Mouse (Mus musculus) Patski (cell line): ENCODE results near the gene Scn5a. TPM values are rescaled to one million over a fixed set of nuclear protein-coding genes. Genes with fewer than 3 reads are reported as not detected.

Experiments
- ATAC-seq: fragments of 100-300 bp; one replicate; pipeline ENCODE4 v1.8.0; 2021
- CTCF ChIA-PET: fragments of 350-600 bp; sonication (Branson Sonifier 250); formaldehyde crosslinking; loops from one replicate; lab custom pipeline; 2022; ENCODE audit warnings: inconsistent platforms; lab: Charles Lee
- POLR2A ChIA-PET: fragments of 350-600 bp; sonication (Branson Sonifier 250); formaldehyde crosslinking; loops from one replicate; lab custom pipeline; 2022; ENCODE audit warnings: antibody characterized with exemption, inconsistent platforms; lab: Charles Lee
- DNase-seq: peaks from one replicate; pipeline ENCODE4 v3.0.0-alpha.2; 2011; ENCODE audit warnings: low read depth, low spot score
- H3K27me3 ChIP-seq: fragments of 371-371 bp; one replicate; pipeline ENCODE4 v1.5.1; 2021
- CTCF ChIP-seq: fragments of 100-300 bp; IDR thresholded peaks from one replicate; pipeline ENCODE4 v1.5.1; 2021
- in situ Hi-C: fragments of 300-500 bp; cut with MboI; formaldehyde crosslinking; loops from 3 replicates; pipeline ENCODE4 v1.11.1; 2018; ENCODE audit warnings: low pct_unique_long_range_greater_than_20kb, mixed read lengths
- polyA plus RNA-seq: library from polyadenylated mRNA; unstranded; gene quantifications from one replicate; pipeline ENCODE4 v1.2.3, GENCODE M21; 2021

Gene Scn5a
- polyA plus RNA-seq, 1 experiment from 2014 or later = 11.9 TPM

DNA sequence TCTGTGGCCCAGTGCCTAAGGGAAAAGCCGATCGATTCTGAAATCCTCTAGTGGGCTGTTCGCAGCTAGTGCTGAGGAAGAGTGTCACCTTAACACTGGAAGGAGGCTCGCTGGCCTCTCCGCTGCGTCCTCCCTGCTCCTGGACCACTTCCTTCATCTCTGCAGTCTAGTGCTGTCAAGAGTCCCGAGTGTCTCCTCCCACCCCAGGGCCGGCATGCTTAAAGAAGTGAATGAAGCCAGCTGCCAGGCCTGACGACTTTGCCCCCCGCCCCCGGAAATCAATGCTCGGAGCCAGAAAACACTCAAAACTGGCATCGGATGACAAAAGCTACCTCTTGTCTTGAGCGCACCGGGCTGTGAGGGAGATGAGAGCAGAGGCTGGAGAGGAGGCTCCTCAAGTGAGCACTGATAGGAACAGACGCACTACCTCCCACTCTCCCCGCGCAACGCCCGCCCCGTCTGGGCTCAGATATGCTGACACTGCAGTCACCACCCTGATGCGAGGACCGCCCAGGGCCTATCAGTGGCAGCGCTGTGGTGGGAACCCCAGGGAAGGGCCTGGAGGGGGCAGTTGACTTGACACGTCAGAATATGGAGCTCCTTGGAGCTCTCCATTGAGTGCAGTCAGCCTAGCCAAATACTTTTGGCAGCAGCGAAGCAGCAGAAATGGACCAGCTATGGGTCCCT is 10.1 kb upstream of the Scn5a start:
- peaks cover 12% of the 10 kb centered on the region for H3K27me3 ChIP-seq
- ChIA-PET CTCF (no interaction called here), POLR2A (interaction anchor here (0.6 kb wide), 1 partner anchor 181 kb away, joined by 4 read pairs; no protein-coding TSS in a partner anchor)
- TF ChIP-seq CTCF = no peak
- ATAC-seq (no peak), DNase-seq (no peak)
- in situ Hi-C loops = no loop called here

DNA sequence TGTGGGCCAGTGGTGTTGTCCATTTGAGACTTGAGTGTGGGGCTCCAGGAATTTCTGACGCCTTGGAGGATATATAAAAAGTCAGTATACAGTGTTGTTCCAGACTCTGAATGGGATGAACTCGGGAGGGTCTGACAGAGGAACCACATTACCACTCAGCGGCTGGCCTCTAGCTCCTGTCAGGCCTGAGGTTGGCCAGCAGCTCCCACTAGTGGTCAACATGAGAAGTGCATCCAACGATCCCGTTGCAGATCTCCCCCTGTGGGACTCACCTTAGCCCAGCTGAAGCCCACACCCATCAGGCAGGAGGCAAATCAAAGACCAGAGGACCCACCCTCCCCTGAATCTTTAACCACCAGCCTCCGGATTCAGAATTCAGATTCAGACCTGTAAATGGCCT is 1.9 kb upstream of the Scn5a start:
- ATAC-seq (no peak), DNase-seq (no peak)
- in situ Hi-C loops = loop anchor here (5.0 kb wide), 1 partner anchor 118 kb away; no protein-coding TSS in a partner anchor
- peaks cover 8% of the 10 kb centered on the region for H3K27me3 ChIP-seq
- TF ChIP-seq CTCF = no peak
- ChIA-PET CTCF (interaction anchor here (0.8 to 2.4 kb wide), 7 partner anchors 10 to 120 kb away, joined by 3 to 14 read pairs (median 6); no protein-coding TSS in a partner anchor), POLR2A (interaction anchor here (1.0 kb wide), 1 partner anchor 120 kb away, joined by 3 read pairs; no protein-coding TSS in a partner anchor)

DNA sequence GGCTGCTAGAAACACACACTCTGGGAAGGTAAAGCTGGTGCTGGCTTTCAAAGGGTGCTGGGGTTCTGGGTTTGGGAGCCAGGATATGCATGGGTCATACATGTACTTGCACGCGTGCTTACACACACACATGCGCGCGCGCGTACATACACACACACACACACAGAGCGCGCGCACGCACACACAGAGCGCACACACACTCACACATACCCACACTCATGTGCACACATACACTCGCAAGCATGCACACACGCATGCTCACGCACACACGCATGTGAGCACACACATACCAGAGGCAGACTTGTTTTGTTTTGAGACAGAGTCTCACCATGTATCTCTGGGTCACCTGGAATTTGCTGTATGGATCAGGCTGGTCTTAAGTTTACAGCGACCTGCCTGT is 1.4 kb upstream of the Scn5a start:
- ATAC-seq (no peak), DNase-seq (no peak)
- ChIA-PET CTCF (interaction anchor here (0.8 to 2.4 kb wide), 7 partner anchors 10 to 120 kb away, joined by 3 to 14 read pairs (median 6); no protein-coding TSS in a partner anchor), POLR2A (interaction anchor here (1.0 kb wide), 1 partner anchor 119 kb away, joined by 3 read pairs; no protein-coding TSS in a partner anchor)
- TF ChIP-seq CTCF = no peak
- in situ Hi-C loops = loop anchor here (5.0 kb wide), 1 partner anchor 118 kb away; no protein-coding TSS in a partner anchor
- peaks cover 6% of the 10 kb centered on the region for H3K27me3 ChIP-seq

DNA sequence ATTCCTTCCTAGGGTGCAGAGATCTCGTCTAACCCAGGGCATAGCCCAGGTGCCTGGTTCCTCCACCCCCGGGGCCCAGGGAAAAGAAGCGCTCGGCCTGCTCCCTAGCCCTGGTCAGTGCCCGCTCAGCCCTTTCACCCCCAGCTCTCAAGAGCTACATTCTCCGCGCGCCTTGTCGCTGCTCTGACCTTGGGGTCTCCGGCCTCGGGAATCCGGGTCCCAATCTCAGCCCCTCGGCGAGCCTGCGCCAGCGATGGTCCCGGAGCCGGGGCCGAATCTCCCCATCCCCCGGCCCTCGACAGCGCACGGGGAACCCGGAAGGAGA is 543 bp downstream of the Scn5a start:
- no peak for TF ChIP-seq CTCF
- in situ Hi-C loops = no loop called here
- no peaks in the 10 kb centered on the region for H3K27me3 ChIP-seq
- ATAC-seq (peak; percentile 6), DNase-seq (no peak)
- ChIA-PET CTCF (interaction anchor here (1.2 kb wide), 1 partner anchor 119 kb away, joined by 3 read pairs; no protein-coding TSS in a partner anchor), POLR2A (interaction anchor here (1.2 to 1.6 kb wide), 2 partner anchors 12 to 118 kb away, joined by 3 to 6 read pairs; no protein-coding TSS in a partner anchor)

DNA sequence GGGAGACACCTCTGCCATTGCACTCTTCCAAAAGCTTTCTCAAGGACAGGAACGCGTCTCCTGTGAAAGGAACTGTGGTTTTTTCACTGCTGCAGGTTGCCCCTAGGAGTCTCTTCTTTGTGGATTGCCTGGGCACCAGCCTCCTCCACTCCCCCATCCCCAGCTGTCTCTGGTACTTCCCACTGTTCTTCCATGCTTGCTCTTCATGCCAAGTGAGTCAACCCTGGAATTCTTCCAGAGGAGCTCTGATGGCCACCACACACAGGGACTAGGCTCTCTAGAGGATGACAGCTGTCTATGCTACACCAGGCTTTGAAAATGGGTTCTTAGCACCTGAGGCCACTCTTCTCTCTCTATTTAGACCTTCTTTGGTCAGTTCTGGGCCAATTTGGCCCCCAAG is 1.8 kb downstream of the Scn5a start:
- CTCF ChIA-PET = interaction anchor here (1.1 to 1.6 kb wide), 2 partner anchors 13 to 132 kb away, joined by 3 to 4 read pairs; partner anchors contain the start of gene Exog
- in situ Hi-C loops = no loop called here
- ATAC-seq (no peak), DNase-seq (no peak)
- H3K27me3 ChIP-seq = no peaks in the 10 kb centered on the region
- no peak for TF ChIP-seq CTCF
- POLR2A ChIA-PET = no interaction called here

DNA sequence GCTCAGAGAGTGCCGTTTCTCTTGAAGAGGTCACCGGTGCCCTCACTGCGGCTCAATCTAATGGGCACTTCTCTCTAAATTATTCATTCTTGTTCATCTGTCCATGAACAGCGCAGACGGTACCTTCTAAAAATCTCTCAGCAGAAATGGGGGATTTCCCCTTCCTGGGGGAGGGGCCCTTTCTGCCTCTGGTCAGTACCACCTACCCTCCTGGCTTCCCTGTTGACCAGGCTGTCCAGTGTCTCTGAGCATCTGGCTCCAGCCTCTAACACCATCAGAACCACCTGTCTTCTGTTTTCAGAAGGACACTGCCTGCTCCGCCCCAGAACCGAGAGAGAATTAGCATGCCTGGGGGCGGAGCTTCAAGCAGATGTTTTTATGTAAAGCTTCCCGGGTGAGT is 3.1 kb downstream of the Scn5a start:
- ChIA-PET POLR2A (no interaction called here), CTCF (interaction anchor here (1.6 kb wide), 1 partner anchor 11 kb away, joined by 4 read pairs; no protein-coding TSS in a partner anchor)
- in situ Hi-C loops = no loop called here
- no peak for DNase-seq
- no peak for ATAC-seq
- no peak for TF ChIP-seq CTCF
- H3K27me3 ChIP-seq = no peaks in the 10 kb centered on the region

DNA sequence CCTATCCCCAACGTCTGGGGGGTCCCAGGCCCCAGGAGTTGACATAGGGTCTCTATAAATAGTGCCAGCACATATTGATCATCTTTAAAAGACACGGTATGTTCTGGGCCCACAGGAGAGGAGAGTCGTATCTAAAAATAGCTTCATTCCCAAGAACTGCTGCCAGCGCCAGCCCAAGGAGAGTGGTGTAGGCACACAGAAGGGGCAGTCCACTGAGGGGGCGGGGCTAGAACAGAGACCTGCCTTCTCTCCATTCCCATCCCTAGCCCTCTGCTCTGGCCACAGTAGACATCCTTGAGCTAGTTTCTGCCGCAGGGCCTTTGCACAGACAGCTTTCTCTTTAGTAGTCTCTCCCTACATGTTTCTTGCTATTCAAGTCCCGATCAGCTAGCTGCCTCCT is 4.5 kb downstream of the Scn5a start:
- POLR2A ChIA-PET = no interaction called here
- no peak for TF ChIP-seq CTCF
- CTCF ChIA-PET = interaction anchor here (1.6 kb wide), 1 partner anchor 16 kb away, joined by 6 read pairs; no protein-coding TSS in a partner anchor
- ATAC-seq = no peak
- no peak for DNase-seq
- in situ Hi-C loops = no loop called here
- no peaks in the 10 kb centered on the region for H3K27me3 ChIP-seq

DNA sequence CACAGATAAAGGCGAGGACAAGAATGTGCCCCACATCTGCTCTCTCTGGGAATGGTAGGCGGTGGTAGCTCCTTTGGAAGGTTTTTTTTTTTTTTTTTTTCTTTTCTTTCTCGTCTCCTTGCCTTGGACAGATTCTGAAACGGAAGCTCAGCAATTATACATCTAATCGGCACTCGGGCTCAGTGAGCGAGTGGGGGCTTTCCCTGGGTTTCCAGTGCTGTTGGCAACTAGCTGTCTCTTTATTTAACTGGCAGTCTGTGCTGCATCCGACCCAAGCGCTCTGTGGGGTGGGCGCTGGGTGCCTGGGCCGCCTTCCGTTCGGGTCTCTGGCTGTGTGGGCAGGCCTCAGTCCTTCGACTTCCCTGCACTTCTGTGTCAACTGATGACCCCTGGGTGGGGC is 5.8 kb downstream of the Scn5a start:
- ChIA-PET CTCF (interaction anchor here (0.8 to 1.6 kb wide), 3 partner anchors 15 to 27 kb away, joined by 3 to 6 read pairs (median 3); no protein-coding TSS in a partner anchor), POLR2A (no interaction called here)
- ATAC-seq = no peak
- in situ Hi-C loops = no loop called here
- no peak for TF ChIP-seq CTCF
- no peak for DNase-seq
- no peaks in the 10 kb centered on the region for H3K27me3 ChIP-seq

DNA sequence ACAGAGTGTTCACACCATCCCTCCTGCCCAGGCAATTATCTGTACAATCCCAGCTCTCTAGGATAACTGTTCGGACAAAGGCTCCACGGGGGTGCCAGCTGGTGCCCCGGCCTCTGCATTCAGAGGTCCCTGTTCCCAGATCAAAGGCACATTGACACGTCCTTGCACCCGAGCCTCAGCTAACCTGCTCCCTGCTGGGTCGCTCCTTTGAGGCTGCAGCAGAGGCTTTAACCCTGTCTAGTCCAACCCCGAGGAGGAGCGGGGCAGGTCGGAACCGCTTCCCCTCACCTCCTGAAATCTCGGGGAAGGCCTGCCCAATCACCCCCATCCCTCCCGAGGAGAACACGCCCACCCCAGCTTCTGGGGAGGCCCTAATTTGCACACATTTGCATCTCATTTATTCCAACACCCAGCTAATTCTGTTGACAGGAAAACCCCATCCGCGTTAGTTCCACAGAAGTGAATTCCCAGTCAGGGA is 7.4 kb downstream of the Scn5a start:
- CTCF ChIA-PET = no interaction called here
- ATAC-seq (no peak), DNase-seq (no peak)
- POLR2A ChIA-PET = no interaction called here
- no peak for TF ChIP-seq CTCF
- in situ Hi-C loops = no loop called here
- no peaks in the 10 kb centered on the region for H3K27me3 ChIP-seq

DNA sequence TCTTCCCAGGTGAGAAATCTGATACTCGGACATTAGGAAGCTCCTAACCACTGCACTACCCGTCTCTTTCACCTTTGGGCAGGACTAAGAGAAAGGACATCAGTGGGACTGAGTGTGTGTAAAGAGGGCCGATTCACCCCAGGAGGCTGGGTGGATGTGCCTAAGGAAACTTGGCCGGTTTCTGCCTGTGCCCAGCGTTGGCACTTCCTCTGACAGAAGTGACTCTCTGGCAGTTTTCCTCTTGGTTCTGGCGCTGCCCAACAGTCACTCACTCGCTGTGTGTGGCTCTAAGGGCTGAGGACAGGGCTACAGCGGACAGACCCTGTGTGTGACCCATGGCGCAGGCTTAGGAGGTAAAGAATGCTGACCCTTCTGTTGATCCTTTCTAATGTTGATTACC is 8.2 kb downstream of the Scn5a start:
- POLR2A ChIA-PET = no interaction called here
- H3K27me3 ChIP-seq = no peaks in the 10 kb centered on the region
- CTCF ChIA-PET = interaction anchor here (1.8 kb wide), 1 partner anchor 105 kb away, joined by 4 read pairs; no protein-coding TSS in a partner anchor
- TF ChIP-seq CTCF = no peak
- DNase-seq (no peak), ATAC-seq (no peak)
- in situ Hi-C loops = no loop called here

DNA sequence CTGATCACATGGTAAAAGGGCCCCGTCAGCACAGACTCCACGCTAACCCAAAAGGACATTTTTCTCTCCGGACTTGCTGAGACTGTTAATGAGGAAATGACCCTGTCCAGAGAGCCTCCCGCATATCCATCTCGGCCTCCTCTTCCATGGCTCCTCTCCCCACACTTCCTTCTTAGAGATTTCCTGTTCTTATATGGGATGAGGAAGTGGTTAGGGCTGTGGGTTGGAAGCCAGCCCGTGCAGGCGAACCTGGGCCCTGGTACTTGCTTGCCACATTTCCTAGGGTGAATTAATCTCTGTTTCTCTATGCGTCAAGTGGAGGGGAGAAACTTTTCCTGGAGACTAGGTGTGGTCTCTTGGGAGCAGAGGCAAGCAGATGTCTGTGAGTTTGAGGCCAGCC is 10.1 kb downstream of the Scn5a start:
- POLR2A ChIA-PET = no interaction called here
- CTCF ChIA-PET = interaction anchor here (1.3 to 1.8 kb wide), 2 partner anchors 103 to 108 kb away, joined by 3 to 4 read pairs; no protein-coding TSS in a partner anchor
- H3K27me3 ChIP-seq = no peaks in the 10 kb centered on the region
- in situ Hi-C loops = no loop called here
- DNase-seq (no peak), ATAC-seq (no peak)
- TF ChIP-seq CTCF = no peak
